Mouse (Mus musculus): ENCODE data around the gene Ubp1.

DNA sequence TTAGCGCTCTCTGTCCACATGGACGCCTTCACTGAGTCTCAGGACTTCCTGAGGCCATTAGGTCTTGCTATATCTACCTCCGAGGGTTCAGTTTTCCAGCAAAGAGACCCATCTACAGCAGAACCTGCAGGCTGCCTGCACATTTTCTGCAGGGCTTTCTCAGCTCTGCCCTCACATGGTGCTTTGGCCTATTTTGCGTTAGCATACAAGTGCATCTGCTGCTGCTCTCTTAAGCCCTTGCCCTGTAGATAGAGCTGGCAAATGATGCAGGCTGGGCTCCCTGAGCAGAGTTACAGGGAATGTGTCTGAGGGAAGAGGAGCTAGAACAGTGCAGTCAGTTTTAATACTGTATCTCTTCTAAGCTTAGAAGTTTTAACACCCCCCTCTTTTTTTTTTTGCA is 44.2 kb downstream of the Ubp1 start:
- TF ChIP-seq POLR2A (IDR thresholded peaks at IDR 0.05; ENCODE audit: control insufficient read depth, low read depth, low read length) = no peak
- no peak for TF ChIP-seq CTCF (IDR thresholded peaks at IDR 0.05; ENCODE audit: control insufficient read depth, insufficient read depth, insufficient replicate concordance, low read depth, low read length)

All from testis, adult 2 months (tissue).